Mouse (Mus musculus) heart, embryonic 12.5 days (tissue): ENCODE results near the gene Grik4. TPM values are rescaled to one million over a fixed set of nuclear protein-coding genes. Genes with fewer than 3 reads are reported as not detected.

ENCODE experiments used
- ATAC-seq: fragments of 200-750 bp; cut with Nextera tagmentation; 2 replicates; pipeline ENCODE4 v1.8.0; 2017; ENCODE audit warnings: moderate TSS enrichment, moderate library complexity; ENCODE audit not compliant: insufficient number of reproducible peaks, low FRiP score
- H3K27ac ChIP-seq: fragments of 300-500 bp; sonication (generic); 2 replicates; pipeline ENCODE4 v1.5.1; 2016; ENCODE audit warnings: mild to moderate bottlenecking, moderate library complexity; ENCODE audit not compliant: poor library complexity, severe bottlenecking
- H3K27me3 ChIP-seq: fragments of 300-500 bp; sonication (generic); replicated peaks from 2 replicates; pipeline ENCODE4 v1.6.1; 2016; ENCODE audit warnings: mild to moderate bottlenecking, moderate library complexity
- H3K36me3 ChIP-seq: fragments of 300-500 bp; sonication (generic); 2 replicates; pipeline ENCODE4 v1.6.1; 2016; ENCODE audit warnings: mild to moderate bottlenecking, moderate library complexity
- H3K4me1 ChIP-seq: fragments of 300-500 bp; sonication (generic); replicated peaks from 2 replicates; pipeline ENCODE4 v1.6.1; 2016; ENCODE audit warnings: mild to moderate bottlenecking
- H3K4me2 ChIP-seq: fragments of 300-500 bp; sonication (generic); 2 replicates; pipeline ENCODE4 v1.6.1; 2016; ENCODE audit warnings: mild to moderate bottlenecking, moderate library complexity
- H3K4me3 ChIP-seq: fragments of 300-500 bp; sonication (generic); 2 replicates; pipeline ENCODE4 v1.5.1; 2016; ENCODE audit warnings: mild to moderate bottlenecking
- H3K9ac ChIP-seq: fragments of 300-500 bp; sonication (generic); 2 replicates; pipeline ENCODE4 v1.6.1; 2016; ENCODE audit warnings: mild to moderate bottlenecking, moderate library complexity
- H3K9me3 ChIP-seq: fragments of 300-500 bp; sonication (generic); replicated peaks from 2 replicates; pipeline ENCODE4 v1.6.1; 2016; ENCODE audit warnings: mild to moderate bottlenecking, moderate library complexity
- WGBS: fragments of 180-500 bp; shearing (Covaris S2); methylation state at CpG from one replicate; pipeline ENCODE4 v1.1.7; 2016; 5-methylcytosine and 5-hydroxymethylcytosine counted together
- polyA plus RNA-seq: library from polyadenylated mRNA; unstranded; fragments of >200 nt; fragmentation: Nextera tagmentation; extraction: Ambion mirVana; gene quantifications from 2 replicates; pipeline ENCODE4 v1.2.1, GENCODE M21; 2016

The Grik4 gene
- polyA plus RNA-seq, 1 experiment from 2014 or later, result 0.42 TPM

DNA sequence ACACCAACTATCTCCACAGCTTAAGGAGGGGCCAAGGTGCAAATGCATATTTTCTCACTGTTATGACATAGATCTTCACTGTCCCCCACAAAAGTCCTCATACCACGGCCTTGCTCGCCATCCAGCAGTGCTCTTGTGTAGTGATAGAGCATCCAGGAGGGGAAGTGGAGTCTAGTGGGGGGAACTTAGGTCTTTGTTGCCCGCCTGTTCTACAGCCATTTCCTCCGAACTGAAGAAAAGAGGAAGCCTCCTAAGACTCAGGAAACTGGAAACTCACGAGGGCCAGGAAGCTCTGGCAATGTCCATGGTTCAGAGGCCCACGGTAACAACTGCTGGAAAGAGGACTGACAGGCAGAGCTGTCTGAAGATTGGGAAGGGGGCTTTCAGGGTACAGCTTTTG is 106.8 kb downstream of the Grik4 start:
- 50% methylated on average over 6 of the region's 6 CpGs for WGBS
- H3K4me2 ChIP-seq, result no peak overlapping the region
- ATAC-seq, result no peak

DNA sequence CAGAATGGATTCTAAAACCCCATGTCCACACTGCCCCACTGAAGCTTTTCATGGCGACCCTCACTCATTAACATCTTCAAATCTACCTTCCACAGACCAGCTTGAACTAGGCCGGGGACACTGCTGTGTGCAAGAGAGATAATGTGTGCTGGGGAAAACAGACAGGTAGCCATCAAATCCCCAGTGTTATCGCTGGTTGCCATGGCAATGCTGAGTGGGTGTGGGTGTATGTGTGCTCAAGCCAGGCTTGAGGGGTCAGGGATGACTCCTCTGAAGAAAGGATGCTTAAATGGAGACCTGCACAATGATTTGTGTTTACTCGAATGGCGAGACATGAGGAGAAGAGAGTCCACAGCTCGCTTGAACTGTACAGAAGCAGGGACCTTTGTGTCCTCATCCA is 112.7 kb downstream of the Grik4 start:
- Histone ChIP-seq H3K4me2 (no peak overlapping the region), H3K27me3 (peaks cover 6% of the 10 kb centered on the region), H3K27ac (no peak overlapping the region), H3K9me3 (no peaks in the 10 kb centered on the region), H3K9ac (no peak overlapping the region), H3K36me3 (no peaks in the 10 kb centered on the region), H3K4me3 (no peak overlapping the region), H3K4me1 (no peaks in the 10 kb centered on the region)
- ATAC-seq, result no peak
- WGBS, result 69% methylated on average over 6 of the region's 6 CpGs

More for the DNA sequence above, 106.8 kb downstream of the Grik4 start:
- H3K9ac ChIP-seq, result no peak overlapping the region
- H3K36me3 ChIP-seq, result no peaks in the 10 kb centered on the region
- H3K27ac ChIP-seq, result no peak overlapping the region; the same call in 1 of the 2 replicates
- H3K27me3 ChIP-seq, result peaks cover 9% of the 10 kb centered on the region; the same call in 1 of the 2 replicates
- no peak overlapping the region for H3K4me3 ChIP-seq
- H3K4me1 ChIP-seq, result no peaks in the 10 kb centered on the region; the same call in none of the 2 replicates
- no peaks in the 10 kb centered on the region for H3K9me3 ChIP-seq

DNA sequence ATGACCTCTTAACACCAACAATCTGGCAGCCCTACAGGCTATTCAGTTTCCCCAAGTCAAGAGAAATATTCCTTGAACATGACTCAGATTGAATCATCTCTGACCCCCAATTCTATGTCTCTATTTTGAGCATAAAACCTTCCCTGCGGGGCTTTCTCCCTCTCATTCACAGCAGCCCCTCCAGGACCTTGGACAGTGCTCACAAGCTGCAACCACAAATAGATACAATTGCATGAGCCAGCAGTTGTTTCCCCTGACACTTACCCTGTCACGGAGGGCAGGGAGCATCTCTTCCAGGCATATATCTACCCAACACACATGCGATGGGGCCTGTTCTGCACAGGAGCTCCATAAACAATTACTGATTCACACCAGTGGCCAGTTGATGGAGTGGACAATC is 125.0 kb downstream of the Grik4 start:
- H3K4me2 ChIP-seq, result no peak overlapping the region
- 39% methylated on average over 3 of the region's 3 CpGs for WGBS
- no peak overlapping the region for H3K9ac ChIP-seq
- no peaks in the 10 kb centered on the region for H3K9me3 ChIP-seq
- ATAC-seq, result no peak
- no peaks in the 10 kb centered on the region for H3K36me3 ChIP-seq
- H3K27me3 ChIP-seq, result peaks cover 10% of the 10 kb centered on the region; the same call in 1 of the 2 replicates
- H3K4me1 ChIP-seq, result no peaks in the 10 kb centered on the region
- no peak overlapping the region for H3K4me3 ChIP-seq
- no peak overlapping the region for H3K27ac ChIP-seq

DNA sequence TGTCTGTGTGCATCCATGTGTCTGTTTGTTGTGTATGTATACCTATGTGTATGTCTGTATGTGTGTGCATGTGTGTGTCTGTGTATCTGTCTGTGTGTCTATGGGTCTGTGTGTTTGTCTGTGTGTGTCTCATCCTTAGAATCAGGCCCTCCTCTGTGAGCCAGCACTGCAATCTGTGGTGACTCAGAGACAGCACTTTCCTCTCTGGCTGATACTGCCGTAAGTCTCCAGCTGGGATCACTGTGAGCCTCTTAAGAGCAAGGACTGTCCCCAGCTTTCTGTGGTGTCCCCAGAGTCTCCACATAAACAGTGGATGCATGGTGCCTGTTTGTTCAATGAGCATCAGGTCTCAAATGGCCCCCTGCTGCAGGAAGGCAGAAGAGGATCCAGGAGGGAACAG is 127.5 kb downstream of the Grik4 start:
- no peak overlapping the region for H3K27ac ChIP-seq
- no peak overlapping the region for H3K4me3 ChIP-seq
- no peaks in the 10 kb centered on the region for H3K36me3 ChIP-seq
- no peak overlapping the region for H3K4me2 ChIP-seq
- 39% methylated on average over 1 of the region's 1 CpGs for WGBS
- peaks cover 10% of the 10 kb centered on the region; the same call in 1 of the 2 replicates for H3K27me3 ChIP-seq
- ATAC-seq, result no peak
- no peaks in the 10 kb centered on the region for H3K4me1 ChIP-seq
- no peak overlapping the region for H3K9ac ChIP-seq
- no peaks in the 10 kb centered on the region for H3K9me3 ChIP-seq

DNA sequence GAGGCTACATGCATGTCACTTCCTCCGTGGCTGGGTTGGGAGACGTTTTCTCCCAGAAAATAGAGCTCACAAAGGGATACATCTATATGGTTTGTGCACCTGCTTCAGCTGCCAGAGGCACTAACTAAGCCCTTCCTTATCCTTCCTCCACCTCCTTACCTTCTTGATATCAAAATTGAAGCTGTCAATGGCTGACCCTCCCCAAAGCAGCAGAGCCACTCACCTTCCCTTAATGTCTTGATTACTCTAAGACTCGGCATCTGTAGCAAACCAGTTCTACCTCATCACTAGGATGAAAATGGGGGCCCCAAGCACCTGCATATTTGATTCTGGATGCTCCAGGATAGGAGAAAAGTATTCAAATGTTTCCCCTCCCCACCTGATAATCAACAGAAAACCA is 135.1 kb downstream of the Grik4 start:
- H3K9me3 ChIP-seq, result no peaks in the 10 kb centered on the region
- H3K4me3 ChIP-seq, result no peak overlapping the region
- ATAC-seq, result no peak
- H3K27ac ChIP-seq, result no peak overlapping the region
- no peaks in the 10 kb centered on the region for H3K4me1 ChIP-seq
- H3K9ac ChIP-seq, result no peak overlapping the region
- peaks cover 33% of the 10 kb centered on the region for H3K27me3 ChIP-seq
- 79% methylated on average over 3 of the region's 3 CpGs for WGBS
- H3K36me3 ChIP-seq, result no peaks in the 10 kb centered on the region
- no peak overlapping the region for H3K4me2 ChIP-seq

DNA sequence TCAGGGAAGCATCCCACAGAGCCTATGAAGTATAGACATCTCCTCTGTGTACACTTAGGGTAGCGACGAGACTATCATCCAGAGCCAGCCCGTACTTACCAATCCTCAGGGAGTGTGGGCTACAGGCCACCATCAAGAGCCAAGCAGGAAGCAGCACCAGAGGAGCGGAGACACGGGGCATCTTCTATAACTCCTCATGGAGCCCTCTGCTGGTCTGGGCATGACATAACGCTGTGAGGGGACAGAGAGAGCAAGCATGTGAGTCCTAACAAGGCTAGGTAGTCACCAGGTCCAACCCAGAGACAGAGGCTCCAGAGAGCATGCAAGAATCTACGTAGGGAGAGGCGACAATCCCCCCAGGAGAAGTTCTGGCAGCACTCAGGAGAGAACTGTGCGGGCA is 135.9 kb downstream of the Grik4 start:
- H3K27ac ChIP-seq, result no peak overlapping the region
- no peaks in the 10 kb centered on the region for H3K4me1 ChIP-seq
- H3K9ac ChIP-seq, result no peak overlapping the region
- no peaks in the 10 kb centered on the region for H3K36me3 ChIP-seq
- H3K4me3 ChIP-seq, result no peak overlapping the region
- no peak overlapping the region for H3K4me2 ChIP-seq
- peaks cover 40% of the 10 kb centered on the region for H3K27me3 ChIP-seq
- no peak for ATAC-seq
- H3K9me3 ChIP-seq, result no peaks in the 10 kb centered on the region
- WGBS, result 63% methylated on average over 9 of the region's 9 CpGs

DNA sequence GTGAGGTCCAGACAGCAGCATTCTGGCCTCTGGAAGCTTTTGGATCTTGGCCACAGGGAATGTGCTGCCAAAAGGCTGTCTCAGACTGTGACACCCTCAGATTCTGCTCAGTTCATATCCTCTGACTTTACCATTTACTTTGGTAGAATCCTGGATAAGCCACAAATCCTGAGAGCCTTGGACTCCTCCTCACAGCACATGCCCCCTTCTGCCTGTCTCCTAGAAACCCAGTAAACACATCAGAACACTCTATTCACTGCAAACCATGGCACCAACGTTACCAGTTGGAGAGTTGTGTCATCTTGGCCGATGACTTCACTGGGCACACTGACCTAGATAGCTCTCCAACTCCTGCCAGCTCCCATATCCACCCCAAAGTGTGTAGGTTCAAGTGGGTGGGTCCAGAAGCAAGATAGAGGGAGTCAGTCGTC is 141.2 kb downstream of the Grik4 start:
- no peaks in the 10 kb centered on the region for H3K36me3 ChIP-seq
- no peak for ATAC-seq
- H3K4me2 ChIP-seq, result no peak overlapping the region
- H3K9me3 ChIP-seq, result no peaks in the 10 kb centered on the region
- H3K9ac ChIP-seq, result no peak overlapping the region
- H3K27ac ChIP-seq, result no peak overlapping the region
- 60% methylated on average over 3 of the region's 3 CpGs for WGBS
- no peak overlapping the region for H3K4me3 ChIP-seq
- peaks cover 65% of the 10 kb centered on the region for H3K27me3 ChIP-seq
- peaks cover 12% of the 10 kb centered on the region for H3K4me1 ChIP-seq

DNA sequence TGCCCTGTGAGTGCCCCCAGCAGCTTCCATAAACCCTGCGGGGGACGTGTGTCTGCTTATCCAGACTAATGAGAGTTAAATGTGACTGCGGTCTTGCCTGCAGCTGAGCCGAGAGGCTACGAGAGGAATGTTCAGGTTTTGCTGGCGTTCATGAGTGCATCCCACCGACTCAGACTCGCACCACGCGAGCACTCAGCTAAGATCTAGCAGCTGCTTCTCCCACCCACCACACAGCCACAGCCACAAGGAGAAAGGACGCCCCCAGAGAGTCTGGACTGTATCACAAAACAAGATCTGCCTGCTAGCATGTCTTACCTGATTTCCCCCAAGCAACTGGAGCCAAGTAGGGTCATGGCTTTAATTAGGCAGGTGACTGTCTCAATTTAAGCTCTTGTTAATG is 142.4 kb downstream of the Grik4 start:
- no peak overlapping the region for H3K27ac ChIP-seq

DNA sequence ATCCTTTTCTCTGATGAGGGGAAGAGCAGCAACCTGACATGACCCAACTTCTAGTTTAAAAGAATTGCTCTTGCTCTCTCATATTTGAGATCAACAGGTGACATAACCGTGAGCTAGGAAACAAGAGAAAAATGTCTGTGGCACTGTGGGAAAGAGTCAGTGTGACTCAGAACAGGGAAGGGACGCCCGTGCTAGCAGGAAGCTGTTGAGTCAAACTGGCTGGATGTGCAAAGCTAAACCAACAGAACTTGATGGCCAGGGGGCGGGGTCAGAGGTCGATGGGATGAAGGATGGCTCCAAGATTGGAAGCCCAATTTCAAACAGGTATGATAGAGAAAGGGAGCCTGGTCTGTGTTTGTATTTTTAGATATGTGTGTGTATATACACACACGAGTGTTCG is 144.2 kb downstream of the Grik4 start:
- peaks cover 19% of the 10 kb centered on the region for H3K4me1 ChIP-seq
- H3K9ac ChIP-seq, result no peak overlapping the region
- 76% methylated on average over 7 of the region's 7 CpGs for WGBS
- peaks cover 46% of the 10 kb centered on the region for H3K27me3 ChIP-seq
- no peak for ATAC-seq
- no peaks in the 10 kb centered on the region for H3K9me3 ChIP-seq
- H3K4me3 ChIP-seq, result no peak overlapping the region
- H3K36me3 ChIP-seq, result no peaks in the 10 kb centered on the region
- no peak overlapping the region for H3K27ac ChIP-seq
- no peak overlapping the region for H3K4me2 ChIP-seq

More for the DNA sequence above, 142.4 kb downstream of the Grik4 start:
- Histone ChIP-seq H3K4me3 (no peak overlapping the region), H3K27me3 (peaks cover 56% of the 10 kb centered on the region), H3K4me1 (peaks cover 12% of the 10 kb centered on the region), H3K9me3 (no peaks in the 10 kb centered on the region), H3K9ac (no peak overlapping the region), H3K4me2 (no peak overlapping the region), H3K36me3 (no peaks in the 10 kb centered on the region)
- WGBS, result 72% methylated on average over 11 of the region's 11 CpGs
- no peak for ATAC-seq

DNA sequence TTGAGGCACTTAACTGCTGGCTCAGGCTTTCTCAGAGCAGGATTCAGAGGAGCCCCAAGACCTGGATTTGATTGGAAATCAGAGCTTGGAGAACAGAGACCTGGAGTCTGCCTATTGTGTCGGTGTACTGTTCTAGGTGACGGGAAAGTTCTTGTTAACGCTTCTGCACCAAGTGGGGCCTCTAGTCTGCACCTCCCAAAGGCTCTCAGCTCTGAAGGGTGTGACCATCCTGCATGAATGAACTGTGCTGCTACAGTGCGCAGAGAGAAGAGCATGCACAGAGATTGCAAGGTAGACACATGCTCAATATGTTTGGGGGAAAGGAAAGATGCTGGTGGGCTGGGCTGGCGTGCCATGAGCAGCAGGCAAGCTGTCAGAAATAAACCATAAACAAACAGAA is 144.6 kb downstream of the Grik4 start:
- peaks cover 46% of the 10 kb centered on the region for H3K27me3 ChIP-seq

DNA sequence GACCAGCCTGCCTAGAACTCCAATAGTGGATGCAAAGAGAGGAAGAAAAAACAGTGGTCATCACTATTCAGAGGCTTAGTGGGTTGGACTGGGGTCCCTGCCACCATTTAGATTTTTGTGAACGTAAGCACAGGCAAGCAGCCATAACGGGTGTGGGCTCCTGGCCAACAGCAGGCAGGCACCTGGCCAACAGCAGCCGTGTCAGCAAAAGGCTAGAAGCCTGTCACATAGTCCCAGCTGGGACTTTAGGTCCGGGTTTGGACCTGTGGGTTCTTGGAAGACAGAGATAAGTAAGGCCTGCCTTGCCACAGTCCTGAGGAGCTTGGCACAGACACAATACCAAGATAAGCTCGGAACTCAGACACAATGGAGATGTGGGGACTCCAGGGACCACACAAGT is 145.1 kb downstream of the Grik4 start:
- Histone ChIP-seq H3K4me1 (peaks cover 19% of the 10 kb centered on the region), H3K36me3 (no peaks in the 10 kb centered on the region), H3K27me3 (peaks cover 50% of the 10 kb centered on the region), H3K27ac (no peak overlapping the region), H3K9ac (no peak overlapping the region), H3K4me3 (no peak overlapping the region), H3K4me2 (no peak overlapping the region), H3K9me3 (no peaks in the 10 kb centered on the region)
- WGBS, result 27% methylated on average over 5 of the region's 5 CpGs
- no peak for ATAC-seq

More for the DNA sequence above, 144.6 kb downstream of the Grik4 start:
- Histone ChIP-seq H3K4me3 (no peak overlapping the region), H3K4me2 (no peak overlapping the region), H3K27ac (no peak overlapping the region), H3K9ac (no peak overlapping the region), H3K9me3 (no peaks in the 10 kb centered on the region), H3K4me1 (peaks cover 19% of the 10 kb centered on the region), H3K36me3 (no peaks in the 10 kb centered on the region)
- WGBS, result 67% methylated on average over 5 of the region's 5 CpGs
- no peak for ATAC-seq

DNA sequence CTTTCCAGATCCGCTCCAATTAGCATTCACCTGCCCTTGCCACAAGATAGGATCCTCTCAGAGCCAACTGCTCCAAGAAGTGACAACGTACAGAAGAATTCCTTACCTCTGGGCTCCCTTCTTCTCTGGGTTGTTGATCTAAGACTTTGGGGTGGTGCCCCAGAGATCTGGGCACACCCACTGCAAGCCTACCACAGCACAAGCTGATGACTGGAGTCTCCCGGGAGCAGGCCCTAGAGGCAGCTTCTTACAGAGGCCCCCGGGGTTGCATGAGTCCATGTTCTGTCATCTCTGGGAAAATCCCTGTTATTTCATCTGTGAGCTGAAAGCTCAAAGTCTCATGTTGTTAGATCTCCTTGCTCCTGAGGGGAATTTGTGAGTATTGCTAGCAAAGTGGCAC is 146.0 kb downstream of the Grik4 start:
- 68% methylated on average over 4 of the region's 4 CpGs for WGBS
- H3K36me3 ChIP-seq, result no peaks in the 10 kb centered on the region
- no peak for ATAC-seq
- peaks cover 19% of the 10 kb centered on the region for H3K4me1 ChIP-seq
- H3K4me3 ChIP-seq, result no peak overlapping the region
- peaks cover 52% of the 10 kb centered on the region for H3K27me3 ChIP-seq
- no peak overlapping the region for H3K9ac ChIP-seq
- H3K4me2 ChIP-seq, result no peak overlapping the region
- no peaks in the 10 kb centered on the region for H3K9me3 ChIP-seq
- no peak overlapping the region for H3K27ac ChIP-seq
